Mouse (Mus musculus) retina, embryonic 14.5 days (tissue): ENCODE results near the gene Nectin2.
A peak's percentile ranks its signal among the peaks of the same experiment; 100 is the strongest.

Experiments used
- DNase-seq: peaks from one replicate; pipeline ENCODE4 v3.0.0-alpha.2; 2015; ENCODE audit warnings: low spot score

The Nectin2 gene

GRCm38 (mm10) chr7:19769434-19770374, 19.4 kb upstream of the Nectin2 start:
- no peak for DNase-seq

GRCm38 (mm10) chr7:19769001-19769400, 18.7 kb upstream of the Nectin2 start:
- no peak for DNase-seq

GRCm38 (mm10) chr7:19768251-19768650, 18.0 kb upstream of the Nectin2 start:
- DNase-seq, result no peak

GRCm38 (mm10) chr7:19764581-19764980, 14.3 kb upstream of the Nectin2 start:
- no peak for DNase-seq

GRCm38 (mm10) chr7:19763829-19764477, 13.7 kb upstream of the Nectin2 start:
- DNase-seq, result no peak

GRCm38 (mm10) chr7:19762283-19762682, 12.0 kb upstream of the Nectin2 start:
- DNase-seq, result no peak

GRCm38 (mm10) chr7:19760021-19760420, 9.7 kb upstream of the Nectin2 start:
- DNase-seq, result no peak

GRCm38 (mm10) chr7:19758623-19759022, 8.3 kb upstream of the Nectin2 start:
- no peak for DNase-seq

GRCm38 (mm10) chr7:19755851-19756786, 5.8 kb upstream of the Nectin2 start:
- no peak for DNase-seq

- no peak for DNase-seq
Measured at GRCm38 (mm10) chr7:19755008-19755407, 4.7 kb upstream of the Nectin2 start.

GRCm38 (mm10) chr7:19754065-19754464, 3.8 kb upstream of the Nectin2 start:
- no peak for DNase-seq

- DNase-seq, result no peak
Measured at GRCm38 (mm10) chr7:19753587-19753986, 3.3 kb upstream of the Nectin2 start.

- DNase-seq, result no peak
Measured at GRCm38 (mm10) chr7:19752652-19753051, 2.4 kb upstream of the Nectin2 start.

GRCm38 (mm10) chr7:19751070-19751383, 744 bp upstream of the Nectin2 start:
- DNase-seq, result no peak

GRCm38 (mm10) chr7:19749389-19750216, 680 bp downstream of the Nectin2 start:
- peak; percentile 100 for DNase-seq

- DNase-seq, result peak; percentile 64
Measured at GRCm38 (mm10) chr7:19748219-19749195, 1.8 kb downstream of the Nectin2 start.

GRCm38 (mm10) chr7:19747420-19748218, 2.7 kb downstream of the Nectin2 start:
- peak; percentile 18 for DNase-seq

GRCm38 (mm10) chr7:19746426-19747201, 3.7 kb downstream of the Nectin2 start:
- DNase-seq, result peak; percentile 64
